Mouse (Mus musculus) ovary, postnatal 14 days (tissue): Measurements from ENCODE around the gene Lmbr1.
A peak's percentile ranks its signal among the peaks of the same experiment; 100 is the strongest.
"Not testable (repeated sequence)": the region's sequence is repeated elsewhere in the genome, so short reads cannot be mapped to it uniquely, and the experiment has no call there.

Experiments
- DNase-seq: peaks from one replicate; pipeline ENCODE4 v3.0.0; 2022; ENCODE audit warnings: low spot score

Lmbr1 gene

DNA sequence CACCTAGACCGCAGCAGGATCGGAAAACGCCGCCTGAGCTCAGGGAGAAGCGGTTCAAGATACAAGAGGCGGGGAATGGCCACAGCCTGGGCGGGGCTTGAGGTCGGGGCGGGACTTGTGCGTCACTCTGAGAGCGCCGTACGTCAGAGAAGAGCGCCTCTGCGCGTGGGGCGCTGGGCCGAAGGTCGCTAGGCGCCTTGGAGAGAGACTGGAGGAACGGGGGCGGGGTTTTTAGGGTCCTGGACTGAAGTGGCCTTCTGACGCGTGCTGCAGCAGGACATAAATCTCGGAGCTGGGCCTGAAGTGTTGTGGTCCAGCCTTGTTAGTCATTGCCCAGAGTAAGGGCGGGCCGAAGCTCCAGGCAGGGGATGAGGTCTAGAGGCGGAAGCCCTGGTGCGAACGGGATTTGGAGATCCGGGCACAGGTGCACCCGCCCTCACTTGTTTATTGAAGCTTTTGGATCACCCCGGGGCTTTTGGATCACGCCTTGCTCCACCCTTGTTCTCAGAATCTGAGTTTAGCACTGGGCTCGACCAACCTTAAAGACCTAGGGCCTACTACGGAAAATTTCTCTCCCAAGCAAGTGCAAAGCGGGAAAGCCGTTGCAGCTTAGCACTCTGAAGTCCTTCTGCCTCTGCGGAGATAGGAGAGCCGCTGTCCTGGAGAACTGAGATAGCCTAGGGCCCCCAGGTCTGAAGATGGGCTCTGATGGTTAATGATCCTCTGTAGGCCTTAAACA, at the start of gene Lmbr1:
Gene Lmbr1, minus strand, starts transcription at position 93 of the 739 bp plus-strand sequence.
- DNase-seq, result peak; percentile 97

DNA sequence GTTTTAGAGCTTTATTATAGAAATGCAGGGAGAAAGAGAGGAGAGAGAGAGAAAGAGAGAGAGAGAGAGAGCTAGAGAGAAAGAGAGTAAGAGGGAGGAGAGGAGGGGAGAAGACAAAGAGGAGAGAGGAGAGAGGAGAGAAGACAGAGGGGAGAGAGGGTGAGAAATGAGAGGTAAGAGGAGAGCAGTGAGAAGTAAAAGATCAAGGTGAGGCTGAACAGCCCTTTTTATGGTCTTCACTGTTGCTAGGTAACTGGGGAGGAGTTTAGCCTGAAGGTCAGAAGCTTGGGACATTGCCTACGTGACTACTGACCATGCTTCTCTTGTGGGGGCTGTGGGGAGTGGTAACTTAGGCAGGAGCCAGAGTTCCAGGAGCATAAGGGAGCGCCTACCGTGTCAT, 45.1 kb upstream of the Lmbr1 start:
- DNase-seq, result not testable (repeated sequence)

- no peak for DNase-seq
These were observed 34.9 kb upstream of the Lmbr1 start for GRCm38 (mm10) chr5:29413041-29413440.

GRCm38 (mm10) chr5:29410854-29411253, 32.7 kb upstream of the Lmbr1 start:
- DNase-seq, result no peak

- no peak for DNase-seq
These were observed 20.2 kb upstream of the Lmbr1 start for GRCm38 (mm10) chr5:29398427-29398826.

GRCm38 (mm10) chr5:29388944-29389765, 11.0 kb upstream of the Lmbr1 start:
- peak; percentile 75 for DNase-seq

- no peak for DNase-seq
These were observed 10.2 kb upstream of the Lmbr1 start for GRCm38 (mm10) chr5:29388181-29388943.

DNA sequence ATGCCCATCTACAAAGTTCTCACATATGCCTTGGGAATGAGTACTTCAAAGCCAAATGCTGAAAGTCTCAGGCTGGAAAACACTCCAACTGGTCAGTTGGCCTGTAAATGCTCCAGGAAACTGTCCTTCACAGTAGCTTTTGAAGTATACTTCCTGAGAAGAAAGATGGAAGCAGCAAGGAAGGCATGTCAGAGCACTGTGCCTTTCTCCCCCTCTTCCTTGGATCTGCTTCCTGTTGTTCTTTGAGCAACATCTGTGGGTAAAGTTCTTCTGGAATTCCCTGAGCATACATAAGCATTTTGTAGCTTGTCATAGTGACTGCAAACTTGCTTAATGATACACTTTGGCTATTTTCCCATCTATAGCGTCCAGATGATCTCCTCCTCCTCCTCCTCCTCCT, 9.4 kb upstream of the Lmbr1 start:
- no peak for DNase-seq

- no peak for DNase-seq
These were observed 4.6 kb upstream of the Lmbr1 start for GRCm38 (mm10) chr5:29382776-29383175.

GRCm38 (mm10) chr5:29380091-29380490, 1.9 kb upstream of the Lmbr1 start:
- no peak for DNase-seq

GRCm38 (mm10) chr5:29377590-29378297, 446 bp downstream of the Lmbr1 start:
- no peak for DNase-seq

DNA sequence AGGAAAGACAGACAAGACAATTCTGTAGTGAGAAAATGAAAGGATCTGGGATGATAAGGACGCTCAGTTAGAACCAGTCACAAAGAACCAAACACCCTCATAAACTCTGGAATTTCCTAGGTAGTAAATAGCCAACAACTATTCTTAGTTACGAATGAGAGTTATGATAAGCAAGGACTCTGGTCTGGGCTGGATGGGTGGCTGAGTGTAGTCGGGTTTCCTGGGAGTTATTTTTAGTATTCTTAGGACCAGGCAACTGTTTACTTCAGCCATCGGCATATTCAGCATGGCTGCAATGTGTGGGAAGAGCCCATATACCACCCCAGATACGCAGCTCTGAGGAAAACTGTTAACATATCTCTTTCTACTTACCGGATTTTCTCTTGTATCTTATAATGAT, 14.7 kb downstream of the Lmbr1 start:
- no peak for DNase-seq

GRCm38 (mm10) chr5:29335836-29336235, 42.4 kb downstream of the Lmbr1 start:
- no peak for DNase-seq

DNA sequence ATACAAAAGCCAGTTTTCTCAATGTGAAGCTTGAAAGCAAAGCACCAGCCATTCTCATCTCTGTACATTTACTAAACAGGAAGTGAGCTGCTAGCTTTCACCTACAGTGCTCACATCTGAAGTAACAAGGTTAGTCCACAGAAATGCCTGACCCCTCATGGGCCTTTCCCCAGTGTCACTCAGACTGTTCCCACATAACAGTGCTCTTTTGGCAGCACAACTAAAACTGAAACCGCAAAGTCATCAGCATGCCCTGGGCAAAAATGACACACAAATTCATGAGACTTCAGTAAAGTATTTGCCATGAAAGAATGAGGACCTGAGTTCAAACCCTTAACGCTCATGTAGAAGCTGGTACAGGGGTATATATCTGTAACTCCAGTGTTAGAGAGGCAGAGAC, 55.7 kb downstream of the Lmbr1 start:
- DNase-seq, result no peak

- no peak for DNase-seq
These were observed 69.0 kb downstream of the Lmbr1 start for GRCm38 (mm10) chr5:29309191-29309590.

GRCm38 (mm10) chr5:29293194-29293593, 85.0 kb downstream of the Lmbr1 start:
- peak; percentile 34 for DNase-seq

DNA sequence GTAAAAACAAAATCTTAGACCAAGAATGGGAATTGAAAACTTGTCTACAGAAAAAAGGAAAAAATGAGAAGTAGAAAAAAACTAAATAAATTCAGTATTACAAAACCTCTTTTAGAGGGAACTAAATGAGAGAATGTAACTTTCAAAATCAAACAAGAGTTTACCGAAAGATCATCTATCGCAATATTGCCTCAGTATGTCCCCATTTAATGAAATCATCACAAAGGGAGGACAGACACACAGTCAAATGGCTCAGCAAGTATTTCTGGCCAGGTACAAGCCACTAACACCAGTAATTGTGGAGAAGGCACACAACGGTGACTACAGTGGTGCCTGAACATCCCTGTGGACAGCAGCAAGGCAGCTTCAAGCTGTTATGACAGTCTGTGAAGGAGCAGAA, 88.1 kb downstream of the Lmbr1 start:
- DNase-seq, result no peak

DNA sequence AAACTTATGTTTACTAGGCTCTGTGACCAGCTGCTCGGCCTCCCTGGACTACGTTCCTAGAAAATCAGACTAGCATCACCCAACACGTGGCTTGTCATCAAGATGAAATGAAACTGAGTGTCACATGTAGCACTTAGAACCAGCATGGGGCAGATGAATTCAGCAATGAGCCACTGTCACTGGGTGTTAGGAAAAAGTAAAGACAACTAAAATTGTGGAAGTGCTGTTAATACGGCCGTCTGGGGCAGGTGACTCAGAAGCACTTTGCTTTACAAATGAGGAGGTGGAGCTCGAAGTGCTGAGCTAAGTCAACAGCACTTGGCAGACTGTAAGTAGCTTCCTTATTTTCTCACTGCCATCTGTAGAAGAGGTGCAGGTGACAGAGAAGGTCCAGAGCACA, 88.5 kb downstream of the Lmbr1 start:
- no peak for DNase-seq

DNA sequence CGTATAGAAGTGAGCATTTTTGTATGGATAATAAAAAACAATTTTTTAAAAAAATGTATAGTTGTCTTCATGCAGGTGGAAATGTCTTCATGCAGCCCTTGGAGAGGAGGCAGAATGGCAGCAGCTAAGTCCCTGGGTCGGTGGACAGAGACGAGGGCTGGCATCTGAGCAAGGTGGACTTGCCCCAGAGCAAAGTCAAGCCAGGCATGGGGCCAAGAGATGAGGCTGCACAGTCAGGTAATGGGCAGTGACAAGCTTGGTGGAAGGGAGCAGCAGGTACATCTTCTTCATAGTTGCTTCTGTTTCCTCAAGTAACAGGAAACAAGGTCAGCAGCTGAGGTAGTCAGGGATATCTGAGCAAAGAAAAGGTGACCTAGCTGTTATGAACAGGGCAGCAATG, 97.1 kb downstream of the Lmbr1 start:
- no peak for DNase-seq

DNA sequence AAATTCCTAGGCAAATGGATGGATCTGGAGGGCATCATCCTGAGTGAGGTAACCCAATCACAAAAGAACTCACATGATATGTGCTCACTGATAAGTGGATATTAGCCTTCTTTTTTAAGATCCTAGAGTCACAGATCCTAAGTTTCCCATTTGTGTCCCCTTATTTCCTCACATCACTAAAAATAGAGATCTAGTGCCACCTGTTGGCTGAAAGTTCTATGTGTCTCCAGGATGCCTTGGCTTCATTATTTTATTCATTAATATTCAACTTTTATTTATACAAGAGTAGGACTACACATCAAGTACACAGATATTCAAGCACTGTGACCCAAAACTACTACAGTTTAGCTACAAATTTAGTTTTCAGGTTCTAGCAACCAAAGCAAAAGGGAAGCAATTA, 103.4 kb downstream of the Lmbr1 start:
- DNase-seq, result no peak

DNA sequence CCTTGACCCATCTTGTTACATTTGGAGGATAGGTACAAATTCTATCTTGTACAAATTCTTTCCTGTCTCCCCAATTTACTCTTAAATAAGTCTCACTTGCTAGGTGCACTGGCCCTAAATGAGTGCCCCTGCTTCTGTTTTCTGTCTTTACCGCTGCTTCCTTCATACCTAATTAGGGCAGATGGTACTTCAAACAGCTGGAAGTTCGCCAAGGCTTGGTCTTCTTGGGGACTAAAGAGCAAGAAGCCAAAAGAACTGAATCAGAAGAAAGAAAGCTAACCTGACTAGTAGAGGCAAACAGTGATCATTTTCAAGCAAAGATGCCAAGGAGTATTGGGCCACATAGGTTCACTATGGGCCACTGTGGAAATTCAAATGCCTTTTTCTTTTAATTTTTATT, 104.8 kb downstream of the Lmbr1 start:
- DNase-seq, result no peak

DNA sequence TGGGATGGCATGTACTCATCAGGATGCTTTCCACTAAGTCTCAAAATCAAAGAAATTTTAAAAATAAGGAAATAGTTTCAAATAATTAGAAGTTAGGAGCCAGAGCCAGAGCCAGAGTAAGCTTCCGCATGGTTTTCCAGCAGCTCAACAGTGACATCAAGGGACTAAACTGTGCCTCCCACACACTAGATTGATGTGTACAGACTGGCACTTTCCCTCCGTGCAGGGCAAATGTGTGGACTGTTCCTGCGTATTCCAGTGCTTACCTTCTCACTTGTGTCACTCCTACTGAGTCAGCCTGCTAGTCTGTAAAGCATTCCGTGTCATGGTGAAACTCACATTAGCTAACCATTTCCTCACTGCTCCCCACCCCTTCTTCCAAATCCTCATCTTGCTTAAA, 107.3 kb downstream of the Lmbr1 start:
- DNase-seq, result no peak
